Mouse (Mus musculus): ENCODE results near the gene Aldh1l1.
A peak's percentile ranks its signal among the peaks of the same experiment; 100 is the strongest.

GRCm38 (mm10) chr6:90608186-90608585, 122.0 kb downstream of the Aldh1l1 start:
- TF ChIP-seq CTCF (conservative IDR thresholded peaks at IDR 0.05; ENCODE audit: insufficient read depth, insufficient read length, low read depth, low read length), result peak; percentile 49; the same call in 1 of the 2 replicates
- TF ChIP-seq POLR2A (IDR thresholded peaks at IDR 0.05; ENCODE audit: low read depth, low read length), result no peak

All from kidney, adult 2 months (tissue).